ENCODE assay signal across 14 mouse cellular contexts in the genomic region with DNA sequence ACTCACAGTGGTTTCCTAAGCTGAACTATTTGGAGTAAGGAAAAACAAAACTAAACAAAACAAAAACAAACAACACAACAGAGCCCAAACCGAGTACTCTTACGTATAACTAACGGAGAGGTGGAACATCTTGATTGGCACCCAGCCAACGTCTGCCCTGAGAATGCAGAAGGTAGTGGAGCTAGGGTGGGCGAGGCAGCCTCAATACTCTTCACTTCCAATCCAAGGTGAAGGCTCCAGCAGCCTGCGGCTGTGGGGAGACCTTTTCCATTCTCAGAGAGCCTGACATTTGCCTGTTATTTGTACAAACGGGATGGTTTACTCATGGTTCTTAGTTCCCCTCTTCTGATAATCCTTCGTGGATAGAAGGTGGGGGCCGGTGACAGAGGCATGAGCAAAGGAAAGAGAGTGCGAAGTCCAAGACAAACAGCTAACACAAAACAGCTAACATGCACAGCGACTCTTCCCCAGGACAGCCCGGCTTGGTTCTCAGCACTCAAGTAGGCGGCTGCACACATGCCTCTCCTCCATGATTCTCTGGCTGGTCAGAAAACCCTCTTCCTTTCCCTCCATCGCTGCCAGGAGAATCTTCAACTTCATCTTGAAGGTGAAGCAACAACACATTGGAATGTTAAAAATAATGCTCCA. TPM values are rescaled to one million over a fixed set of nuclear protein-coding genes. Genes with fewer than 3 reads are reported as not detected.
DNase-seq lines count a peak whose midpoint lies in the region; ATAC-seq lines count a peak whose summit lies in the region.
"Had no signal": no experiment of that assay in that cellular context is flagged by ENCODE, and none has a peak within 500 bp of the region (broad histone marks: within the 10 kb centered on the region; RNA-seq: fewer than 3 reads in every experiment).

No protein-coding gene starts in this region.

- no peaks in the 10 kb centered on the region for H3K36me3 ChIP-seq in embryonic facial prominence, embryonic 15.5 days
- H3K36me3 ChIP-seq in limb, embryonic 12.5 days, result no peaks in the 10 kb centered on the region
- no peaks in the 10 kb centered on the region for H3K36me3 ChIP-seq in forebrain, embryonic 11.5 days (ENCODE audit: control insufficient read depth, insufficient read depth, low read length)
- H3K36me3 ChIP-seq: midbrain, embryonic 12.5 days had no signal

- peak overlapping the region; percentile 82 for H3K27ac ChIP-seq in embryonic facial prominence, embryonic 15.5 days (replicated peaks)
- H3K27ac ChIP-seq in limb, embryonic 12.5 days, result peak overlapping the region; percentile 88
- no peak overlapping the region for H3K27ac ChIP-seq in forebrain, embryonic 11.5 days (ENCODE audit: low read depth, low read length)
- H3K27ac ChIP-seq: midbrain, embryonic 12.5 days had no signal

- DNase-seq in cerebellum, postnatal 10 days, result peak; percentile 17 to 23
- peak; percentile 1 for DNase-seq in kidney, adult 11 months
- DNase-seq in kidney, adult 18-20 months, result no peak
- DNase-seq in embryo, embryonic 10 days (ENCODE audit: low spot score), result no peak
- no peak for DNase-seq in forebrain, embryonic 11.5 days (ENCODE audit: low spot score)
- DNase-seq: adrenal gland, adult 8-10 months; left cerebral cortex, postnatal 4 days; lung, postnatal 10 days; right cerebral cortex, postnatal 4 days had no signal

- no peaks in the 10 kb centered on the region for H3K9me3 ChIP-seq in embryonic facial prominence, embryonic 15.5 days (replicated peaks)
- H3K9me3 ChIP-seq in limb, embryonic 12.5 days, result no peaks in the 10 kb centered on the region
- no peaks in the 10 kb centered on the region for H3K9me3 ChIP-seq in forebrain, embryonic 11.5 days (ENCODE audit: control insufficient read depth, low read length)
- H3K9me3 ChIP-seq: midbrain, embryonic 12.5 days had no signal

- no peak overlapping the region for H3K9ac ChIP-seq in embryonic facial prominence, embryonic 15.5 days
- H3K9ac ChIP-seq in limb, embryonic 12.5 days (replicated peaks), result no peak overlapping the region
- H3K9ac ChIP-seq in forebrain, embryonic 11.5 days (ENCODE audit: low read length), result no peak overlapping the region
- H3K9ac ChIP-seq: midbrain, embryonic 12.5 days had no signal

- WGBS in embryonic facial prominence, embryonic 15.5 days, result 58% methylated on average over 14 of the region's 14 CpGs
- WGBS in limb, embryonic 12.5 days, result 79% methylated on average over 14 of the region's 14 CpGs
- WGBS in forebrain, embryonic 11.5 days, result 86% methylated on average over 14 of the region's 14 CpGs

- H3K4me1 ChIP-seq in embryonic facial prominence, embryonic 15.5 days, result peaks cover 36% of the 10 kb centered on the region
- peaks cover 48% of the 10 kb centered on the region for H3K4me1 ChIP-seq in limb, embryonic 12.5 days (replicated peaks)
- no peaks in the 10 kb centered on the region for H3K4me1 ChIP-seq in forebrain, embryonic 11.5 days (replicated peaks; ENCODE audit: control insufficient read depth, insufficient read depth, low read length)
- H3K4me1 ChIP-seq: midbrain, embryonic 12.5 days had no signal

- H3K4me2 ChIP-seq in embryonic facial prominence, embryonic 15.5 days (replicated peaks), result no peak overlapping the region
- no peak overlapping the region for H3K4me2 ChIP-seq in limb, embryonic 12.5 days
- H3K4me2 ChIP-seq in forebrain, embryonic 11.5 days (ENCODE audit: low read depth, low read length, severe bottlenecking), result no peak overlapping the region
- H3K4me2 ChIP-seq: midbrain, embryonic 12.5 days had no signal

- no peaks in the 10 kb centered on the region for H3K27me3 ChIP-seq in embryonic facial prominence, embryonic 15.5 days
- no peaks in the 10 kb centered on the region for H3K27me3 ChIP-seq in limb, embryonic 12.5 days
- H3K27me3 ChIP-seq in forebrain, embryonic 11.5 days (ENCODE audit: control insufficient read depth, insufficient read depth, low read length), result no peaks in the 10 kb centered on the region
- H3K27me3 ChIP-seq: midbrain, embryonic 12.5 days had no signal

- no peak for ATAC-seq in cerebellum, adult (ENCODE audit: insufficient number of reproducible peaks, low FRiP score, low TSS enrichment)
- ATAC-seq in embryonic facial prominence, embryonic 15.5 days (ENCODE audit: insufficient number of reproducible peaks, low FRiP score, low TSS enrichment, low read depth), result no peak
- no peak for ATAC-seq in limb, embryonic 12.5 days (ENCODE audit: insufficient number of reproducible peaks, insufficient read depth, low FRiP score, low TSS enrichment, low read depth)
- no peak for ATAC-seq in forebrain, embryonic 11.5 days (replicated peaks; ENCODE audit: low FRiP score)
- ATAC-seq: hindbrain, embryonic 16.5 days had no signal

- H3K4me3 ChIP-seq in embryonic facial prominence, embryonic 15.5 days (replicated peaks), result no peak overlapping the region
- H3K4me3 ChIP-seq in limb, embryonic 12.5 days (replicated peaks), result no peak overlapping the region
- H3K4me3 ChIP-seq in forebrain, embryonic 11.5 days (ENCODE audit: low read depth, low read length), result no peak overlapping the region
- H3K4me3 ChIP-seq: midbrain, embryonic 12.5 days had no signal

RNA-seq across cellular contexts. Expression of a gene that starts 39.3 kb away (rescaled TPM):
- 37.5 and 40.8 TPM in 2 replicates for polyA plus RNA-seq in embryonic facial prominence, embryonic 15.5 days (2015; fragmentation: Nextera tagmentation; extraction: Ambion mirVana)
- 15.6 and 17.7 TPM in 2 replicates for polyA plus RNA-seq in limb, embryonic 12.5 days (2016; fragmentation: Nextera tagmentation; extraction: Ambion mirVana)
- polyA plus RNA-seq in forebrain, embryonic 11.5 days (2014; fragmentation: Nextera tagmentation; extraction: Ambion mirVana), result 6.5 and 7.0 TPM in 2 replicates

Comparison
In these comparisons a context has a peak if more than half of its experiments do, and no peak if none do; other contexts are left out.
1. DNase-seq: peak in cerebellum, postnatal 10 days (2 of 2) and kidney, adult 11 months (single experiment); none in kidney, adult 18-20 months (single experiment), embryo, embryonic 10 days (single experiment) and forebrain, embryonic 11.5 days (single experiment).